Comparison of ENCODE assay signal across 15 mouse cellular contexts in the genomic region with DNA sequence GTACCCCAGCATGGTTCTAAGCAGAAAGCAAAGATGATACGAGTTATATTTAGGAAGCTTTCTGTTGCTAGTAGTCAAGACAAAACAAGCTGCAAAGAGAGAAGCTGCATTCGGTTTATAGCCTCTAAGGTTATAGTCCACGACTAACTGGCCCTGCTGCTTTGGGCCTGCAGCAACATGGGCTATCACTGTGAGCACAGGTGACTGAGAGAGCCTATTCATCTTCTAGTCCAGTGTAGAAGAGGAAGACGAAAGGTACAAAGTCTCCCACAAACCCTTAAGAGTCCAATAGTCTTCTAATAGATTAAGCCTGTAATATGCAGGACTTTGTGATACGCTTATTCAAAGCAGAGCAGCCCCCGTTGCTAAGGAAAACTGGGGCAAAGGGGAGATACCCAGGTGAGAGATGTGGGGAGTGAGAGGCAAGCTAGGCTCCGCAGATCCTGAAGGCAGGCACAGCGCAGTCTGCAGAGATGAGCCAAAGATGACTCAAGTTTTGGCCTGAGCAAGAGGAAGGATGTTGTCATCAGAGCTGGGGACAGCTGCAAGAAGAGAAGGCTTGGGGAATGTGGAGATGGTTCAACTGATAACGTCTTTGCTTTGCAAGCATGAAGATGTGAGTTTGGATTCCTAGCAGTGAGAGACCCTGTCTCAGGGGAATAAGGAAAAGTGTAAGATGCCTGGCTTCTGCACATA.
A peak's percentile ranks its signal among the peaks of the same experiment; 100 is the strongest.
DNase-seq lines count a peak whose midpoint lies in the region; ATAC-seq and TF ChIP-seq lines count a peak whose summit lies in the region.
"Had no signal": no experiment of that assay in that cellular context is flagged by ENCODE, and none has a peak within 500 bp of the region (broad histone marks: within the 10 kb centered on the region; RNA-seq: fewer than 3 reads in every experiment).

No protein-coding gene starts in this region.

- H3K9me3 ChIP-seq in liver, postnatal 0 days (ENCODE audit: low read length), result no peaks in the 10 kb centered on the region
- H3K9me3 ChIP-seq: embryonic facial prominence, embryonic 13.5 days; heart, embryonic 15.5 days; megakaryocyte, embryonic 14.5 days had no signal

- H3K27ac ChIP-seq in liver, postnatal 0 days (ENCODE audit: low read depth), result no peak overlapping the region
- H3K27ac ChIP-seq: embryonic facial prominence, embryonic 13.5 days; gastrocnemius, adult 2 months; heart, embryonic 15.5 days had no signal

- H3K4me3 ChIP-seq in liver, postnatal 0 days (ENCODE audit: low read depth, low read length), result no peak overlapping the region
- H3K4me3 ChIP-seq: embryonic facial prominence, embryonic 13.5 days; gastrocnemius, adult 2 months; heart, embryonic 15.5 days; megakaryocyte, embryonic 14.5 days had no signal

- peak; percentile 54 for DNase-seq in cerebellum, adult 11-12 months
- DNase-seq in cerebellum, adult 8-10 months, result no peak
- peak; percentile 32 for DNase-seq in kidney, postnatal 14 days
- no peak for DNase-seq in kidney, adult 11 months
- DNase-seq in 3134 (ENCODE audit: extremely low read depth, insufficient read length, low spot score), result peak; percentile 48
- DNase-seq in brain, adult 2 months (ENCODE audit: low read depth, low spot score), result peak; percentile 95
- no peak for DNase-seq in embryo, embryonic 10.5 days (ENCODE audit: low spot score)
- no peak for DNase-seq in liver, postnatal 0 days
- DNase-seq: cerebellum, postnatal 14 days; gastrocnemius, adult 2 months had no signal

- no peak for ATAC-seq in liver, postnatal 0 days
- ATAC-seq: CD4-positive, CD25-positive, alpha-beta regulatory T cell, adult 4 months; hindbrain, embryonic 16.5 days had no signal

- no peaks in the 10 kb centered on the region for H3K36me3 ChIP-seq in liver, postnatal 0 days (replicated peaks; ENCODE audit: insufficient read depth, low read length)
- H3K36me3 ChIP-seq: embryonic facial prominence, embryonic 13.5 days; heart, embryonic 15.5 days had no signal

- 70% methylated on average over 9 of the region's 9 CpGs for WGBS in liver, postnatal 0 days (ENCODE audit: insufficient replicate concordance)

- TF ChIP-seq EP300 in liver, postnatal 0 days (IDR thresholded peaks at IDR 0.05; ENCODE audit: low read depth), result no peak

- H3K27me3 ChIP-seq in liver, postnatal 0 days (ENCODE audit: insufficient read depth, low read length), result no peaks in the 10 kb centered on the region

- H3K4me1 ChIP-seq in liver, postnatal 0 days (ENCODE audit: insufficient read depth), result no peaks in the 10 kb centered on the region
- H3K4me1 ChIP-seq: embryonic facial prominence, embryonic 13.5 days had no signal

- TF ChIP-seq CTCF in liver, postnatal 0 days (IDR thresholded peaks at IDR 0.05; ENCODE audit: low read depth), result no peak

- H3K4me2 ChIP-seq in liver, postnatal 0 days (ENCODE audit: low read depth, low read length), result no peak overlapping the region
- H3K4me2 ChIP-seq: embryonic facial prominence, embryonic 13.5 days; heart, embryonic 15.5 days had no signal

- H3K9ac ChIP-seq in liver, postnatal 0 days (replicated peaks), result no peak overlapping the region
- H3K9ac ChIP-seq: embryonic facial prominence, embryonic 13.5 days; heart, embryonic 15.5 days had no signal

Comparison
In these comparisons a context has a peak if more than half of its experiments do, and no peak if none do; other contexts are left out.
1. DNase-seq: peak in cerebellum, adult 11-12 months (single experiment), kidney, postnatal 14 days (single experiment), 3134 (single experiment) and brain, adult 2 months (single experiment); none in cerebellum, adult 8-10 months (single experiment), kidney, adult 11 months (single experiment), embryo, embryonic 10.5 days (single experiment) and liver, postnatal 0 days (single experiment).